Mouse (Mus musculus) retina, postnatal 1 day (tissue): Measurements from ENCODE around the gene Pafah1b1.

Experiments
- DNase-seq: peaks from one replicate; pipeline ENCODE4 v3.0.0-alpha.2; 2012

Gene Pafah1b1

DNA sequence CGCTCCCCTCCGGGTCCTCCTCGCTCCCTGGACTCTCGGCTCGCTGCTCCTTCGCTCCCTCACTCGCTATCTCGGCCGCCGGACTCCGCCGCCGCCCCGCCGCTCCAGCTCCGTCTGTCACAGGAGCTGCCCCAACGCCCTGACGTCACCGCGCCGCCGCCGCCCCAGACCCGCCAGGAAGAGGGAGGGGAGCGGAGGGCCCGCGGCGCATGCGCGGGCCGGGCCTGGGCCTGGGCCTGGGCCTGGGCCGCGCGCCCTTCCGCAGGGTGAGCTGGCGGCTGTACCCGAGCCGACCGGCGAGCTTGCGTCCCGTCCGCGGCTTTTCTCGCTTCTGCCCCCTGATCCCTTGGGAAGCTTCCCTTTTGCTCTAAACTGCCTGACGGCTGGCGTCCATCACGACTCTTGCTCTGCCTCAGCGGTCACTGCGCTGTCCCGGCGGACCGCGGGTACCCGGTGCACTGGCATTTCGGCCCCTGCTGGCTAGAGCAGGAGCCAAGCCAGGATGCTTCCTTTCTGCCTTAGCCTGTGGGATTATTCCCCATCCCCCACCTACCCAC lies at the start of gene Pafah1b1:
Gene Pafah1b1 (minus strand): TSS at position 436 of the 557 bp plus-strand sequence.
- peak; percentile 97 for DNase-seq

DNA sequence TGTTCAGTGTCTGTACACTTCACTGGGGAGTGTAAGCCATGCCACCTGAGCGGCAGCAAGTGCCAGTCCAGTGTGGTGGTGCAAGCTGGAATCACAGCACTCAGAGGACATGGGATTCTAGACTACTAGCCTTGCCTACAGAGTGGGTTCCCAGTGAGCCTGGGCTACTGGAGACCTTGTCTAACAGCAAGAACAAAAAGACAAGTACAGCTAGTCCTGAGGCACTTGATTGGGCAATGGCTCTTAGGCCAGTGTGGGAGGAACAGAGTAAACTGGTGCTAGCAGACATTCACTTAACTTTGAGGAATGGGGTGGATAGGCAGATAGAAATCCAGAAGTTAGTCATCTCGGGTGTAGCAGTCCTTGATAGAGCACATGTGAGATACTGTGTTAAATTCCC lies 47.9 kb upstream of the Pafah1b1 start:
- no peak for DNase-seq

DNA sequence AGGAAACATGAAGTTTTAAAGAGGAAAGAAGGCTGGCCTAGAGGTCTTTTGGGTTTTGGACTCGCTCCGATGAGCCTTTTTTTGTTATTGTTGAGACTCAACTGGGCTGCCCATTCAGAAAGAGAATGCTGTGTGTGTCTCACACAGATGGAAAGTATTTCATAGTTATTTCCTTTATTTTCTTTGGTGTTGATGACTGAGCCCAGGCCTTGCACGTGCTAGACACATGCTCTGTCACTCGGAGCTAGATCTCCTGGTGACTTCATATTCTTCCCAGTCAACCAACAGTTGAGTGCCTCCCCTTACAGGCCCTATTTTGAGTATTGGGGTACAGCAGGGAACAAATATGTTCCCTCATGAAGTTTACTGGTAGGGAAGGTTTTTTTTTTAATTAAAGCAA lies 47.2 kb upstream of the Pafah1b1 start:
- no peak for DNase-seq

DNA sequence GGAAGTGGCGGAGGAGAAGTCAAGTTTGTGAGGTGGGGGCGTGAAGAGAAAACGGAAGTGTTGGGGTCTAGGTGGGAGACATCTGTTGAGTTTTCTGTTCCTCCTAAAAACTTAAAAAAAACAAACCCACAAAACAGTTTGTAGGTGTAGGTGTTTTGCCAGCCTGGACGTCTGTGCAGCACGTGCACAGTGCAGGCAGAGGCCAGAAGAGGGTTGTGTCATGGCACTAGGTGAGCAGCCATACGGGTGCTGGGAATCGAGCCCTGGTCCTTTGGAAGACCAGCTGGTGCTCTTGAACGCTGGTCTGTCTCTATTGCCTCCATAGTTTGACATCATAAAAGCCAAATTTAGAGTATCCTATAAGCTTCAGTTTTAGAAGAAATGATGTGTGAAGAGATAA lies 46.8 kb upstream of the Pafah1b1 start:
- no peak for DNase-seq

- DNase-seq = peak; percentile 99
Observed at GRCm38 (mm10) chr11:74770595-74771207, 46.2 kb upstream of the Pafah1b1 start, which contains the start of gene Mettl16. TSS of gene Mettl16 (plus strand) at chr11:74770830.

DNA sequence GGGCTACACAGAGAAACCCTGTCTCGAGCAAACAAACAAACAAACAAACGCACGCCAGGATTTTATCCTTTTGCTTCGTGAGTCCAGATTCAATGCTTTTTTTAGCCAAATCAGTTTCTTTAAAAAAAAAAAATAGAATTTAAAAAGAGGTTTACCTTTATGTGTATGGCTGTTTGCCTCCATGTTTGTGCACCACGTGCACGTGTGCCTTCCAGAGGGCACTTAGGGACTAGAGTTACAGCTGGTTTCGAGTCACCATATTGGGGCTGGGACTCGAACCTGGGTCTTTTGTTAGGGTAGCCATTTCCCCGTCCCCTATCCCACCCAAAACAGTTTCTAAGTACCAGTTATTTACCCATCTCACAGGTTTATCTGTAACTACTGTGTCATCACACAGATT lies 45.6 kb upstream of the Pafah1b1 start:
- DNase-seq = no peak

- DNase-seq = peak; percentile 43
Observed at GRCm38 (mm10) chr11:74768045-74768444, 43.6 kb upstream of the Pafah1b1 start.

DNA sequence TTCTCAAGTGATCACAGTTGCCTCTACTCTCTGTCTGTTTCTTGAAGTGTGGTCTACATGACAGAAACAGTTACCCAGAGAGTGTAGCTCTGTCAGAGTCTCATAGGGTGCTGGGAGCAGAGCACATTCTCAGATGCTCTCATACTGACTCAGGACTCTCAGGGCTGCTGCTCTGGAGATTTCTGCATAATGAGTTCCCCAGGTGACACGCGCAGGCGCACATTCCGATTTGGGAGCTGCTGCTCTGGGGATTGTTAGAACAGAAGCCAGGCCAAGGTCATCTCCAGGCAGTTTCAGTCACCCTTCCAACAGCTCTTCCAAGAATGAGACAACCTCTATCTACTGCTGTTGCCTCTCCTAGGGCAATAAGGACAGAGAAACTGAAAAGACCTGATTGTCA lies 43.0 kb upstream of the Pafah1b1 start:
- DNase-seq = no peak

DNA sequence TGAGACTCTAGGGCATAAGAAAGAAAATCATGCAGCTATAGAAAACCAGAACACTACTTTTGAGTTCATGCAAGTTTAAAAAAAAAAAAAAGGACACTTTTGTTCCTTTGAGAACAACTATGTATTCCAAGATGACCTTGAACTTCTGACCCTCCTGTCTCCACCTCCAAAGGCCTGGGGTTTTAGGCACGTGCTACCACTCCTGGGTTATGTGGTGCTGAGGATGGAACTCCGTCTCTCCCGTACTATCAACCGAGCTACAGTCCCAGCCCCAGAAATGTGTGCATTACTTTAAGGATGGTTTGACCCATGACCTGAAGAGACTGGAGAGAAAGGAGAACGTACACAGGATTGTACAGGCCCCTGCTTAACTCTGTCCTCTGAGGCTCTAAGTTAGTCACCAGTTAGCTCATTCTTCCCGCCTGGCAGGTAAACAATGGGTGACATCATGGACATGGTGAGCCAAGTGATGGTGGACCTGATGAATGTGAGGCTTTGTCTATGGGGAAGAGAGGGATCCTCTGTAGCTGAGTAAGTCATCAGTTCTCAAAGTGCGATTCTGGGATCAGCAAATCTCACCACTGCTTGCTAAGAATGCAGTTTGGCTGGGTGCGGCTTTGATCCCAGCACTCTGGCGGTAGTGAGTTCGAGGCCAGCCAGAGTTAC lies 39.6 kb upstream of the Pafah1b1 start:
- DNase-seq = no peak

GRCm38 (mm10) chr11:74761011-74761705 lies 36.7 kb upstream of the Pafah1b1 start:
- no peak for DNase-seq

GRCm38 (mm10) chr11:74756631-74757030 lies 32.2 kb upstream of the Pafah1b1 start:
- no peak for DNase-seq

DNA sequence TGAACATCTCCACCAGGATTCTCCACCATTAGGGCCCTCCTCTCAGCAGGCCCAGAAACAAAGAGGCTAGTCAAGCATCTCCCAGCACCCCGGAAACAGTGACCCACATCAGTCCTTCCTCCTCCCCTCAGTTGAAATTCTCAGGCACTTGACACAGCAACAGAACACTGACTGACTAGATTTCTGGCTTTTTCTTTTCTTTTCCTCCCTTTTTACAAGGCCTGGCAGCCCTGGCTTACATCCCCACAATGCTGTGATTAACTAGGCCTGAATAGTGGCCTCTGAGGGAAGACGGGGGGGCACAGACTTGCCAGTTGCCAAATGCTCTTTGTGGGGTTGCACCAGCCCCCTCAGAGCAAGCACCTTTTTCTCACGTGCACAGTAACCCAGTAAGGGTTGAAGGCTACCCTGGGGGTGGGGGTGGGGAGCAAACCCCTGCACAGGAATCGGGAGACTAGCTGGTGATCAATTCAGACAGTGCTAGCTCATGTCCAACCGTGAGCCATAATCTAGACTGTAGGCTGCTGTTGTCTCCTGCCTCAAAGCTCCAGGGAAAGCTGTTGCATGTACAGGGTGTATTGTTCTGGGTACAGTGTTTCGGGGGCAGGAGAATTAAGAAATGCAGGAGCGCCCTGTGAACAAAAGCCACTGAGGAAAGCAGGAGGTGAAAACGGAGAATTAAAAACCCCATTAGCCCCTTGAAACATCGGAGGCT lies 27.0 kb upstream of the Pafah1b1 start:
- DNase-seq = peak; percentile 17

DNA sequence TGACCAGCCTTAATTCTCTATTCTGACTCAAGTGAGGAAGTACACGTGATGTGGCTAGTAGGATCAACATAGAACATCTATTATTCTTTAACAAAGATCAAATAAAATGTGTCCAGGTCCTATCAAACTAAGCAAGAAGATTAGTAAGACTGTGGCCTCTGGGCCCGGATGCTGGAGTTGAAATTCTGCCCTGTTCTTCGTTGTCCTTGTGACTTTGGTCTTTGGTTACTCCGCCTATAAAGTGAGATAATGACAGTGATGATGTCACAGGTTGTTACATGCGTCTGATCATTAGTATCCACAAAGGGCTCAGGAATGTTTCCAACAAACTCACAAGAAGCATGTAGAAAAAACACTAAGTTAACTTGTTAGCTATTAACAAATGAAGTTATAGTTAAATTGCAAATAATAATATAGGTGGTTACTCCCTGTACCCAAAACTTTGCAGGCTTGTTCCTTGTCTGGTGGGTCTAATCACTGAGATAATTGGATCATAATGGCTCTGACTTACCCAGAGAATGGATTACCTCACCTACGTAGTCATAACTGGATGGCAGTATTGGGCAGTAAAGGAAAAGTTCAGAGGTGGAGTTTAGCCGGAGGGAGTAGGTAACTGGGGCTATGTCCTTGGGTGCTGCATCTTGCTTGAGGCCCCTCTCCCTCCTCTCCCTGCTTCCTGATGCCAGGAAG lies 26.3 kb upstream of the Pafah1b1 start:
- peak; percentile 5 for DNase-seq

DNA sequence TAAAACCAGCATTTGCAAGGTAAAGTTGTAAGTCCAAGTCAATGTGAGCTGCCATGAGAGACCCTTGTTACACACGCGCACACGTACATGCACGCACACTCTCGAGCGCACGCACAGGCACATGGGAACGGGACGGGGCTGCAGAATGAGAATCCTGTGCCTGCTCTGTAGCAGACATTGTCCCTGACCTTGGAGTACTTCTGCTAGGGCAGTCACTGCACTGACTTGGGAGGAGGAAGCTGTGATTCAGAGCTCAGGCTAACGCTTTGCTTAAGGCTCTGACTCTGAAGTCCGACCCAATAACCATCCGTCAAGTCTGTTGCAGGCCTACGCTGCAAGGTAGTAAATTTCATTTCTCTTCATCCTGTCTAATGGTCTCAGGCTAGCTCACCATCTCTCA lies 24.8 kb upstream of the Pafah1b1 start:
- no peak for DNase-seq

GRCm38 (mm10) chr11:74748022-74748421 lies 23.6 kb upstream of the Pafah1b1 start:
- DNase-seq = no peak

GRCm38 (mm10) chr11:74737861-74738260 lies 13.4 kb upstream of the Pafah1b1 start:
- no peak for DNase-seq

DNA sequence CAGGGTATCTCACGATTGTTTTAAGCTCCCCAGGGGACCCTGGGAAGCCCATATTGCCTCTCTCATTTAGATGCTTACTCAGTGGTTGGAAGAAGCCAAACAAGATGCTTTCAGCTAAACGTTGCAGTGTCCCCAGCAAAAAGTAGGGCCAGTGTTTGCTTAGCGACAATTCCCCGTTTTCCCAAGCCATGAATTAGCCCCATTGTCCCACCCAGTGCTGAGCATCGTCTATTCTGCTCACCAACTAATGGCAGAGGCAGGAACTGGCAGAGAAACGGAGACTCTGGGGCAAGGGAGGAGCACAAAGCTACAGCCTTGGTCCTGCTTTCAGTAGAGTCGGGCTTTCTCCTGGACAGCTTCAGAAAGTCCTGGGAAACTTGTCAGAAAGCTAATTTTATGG lies 10.4 kb upstream of the Pafah1b1 start:
- DNase-seq = peak; percentile 12

DNA sequence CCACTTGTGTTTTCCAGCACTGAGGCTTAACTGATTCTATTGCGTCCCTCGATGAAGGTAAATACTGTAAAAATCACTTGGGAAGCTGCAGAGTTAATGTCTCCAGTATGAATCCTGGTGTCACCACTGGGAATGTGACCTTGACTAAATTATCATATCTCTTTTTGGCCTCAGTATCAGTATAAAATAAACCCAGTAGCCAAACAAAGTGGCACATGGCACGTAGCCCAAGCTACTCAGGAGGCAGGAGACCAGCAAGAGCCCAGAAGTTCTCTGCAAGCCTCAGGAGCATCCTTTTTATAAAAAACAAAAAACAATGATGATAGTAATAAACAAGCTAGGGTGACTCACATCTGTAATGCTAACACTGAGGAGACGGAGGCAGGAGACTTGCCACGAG lies 711 bp upstream of the Pafah1b1 start:
- no peak for DNase-seq

DNA sequence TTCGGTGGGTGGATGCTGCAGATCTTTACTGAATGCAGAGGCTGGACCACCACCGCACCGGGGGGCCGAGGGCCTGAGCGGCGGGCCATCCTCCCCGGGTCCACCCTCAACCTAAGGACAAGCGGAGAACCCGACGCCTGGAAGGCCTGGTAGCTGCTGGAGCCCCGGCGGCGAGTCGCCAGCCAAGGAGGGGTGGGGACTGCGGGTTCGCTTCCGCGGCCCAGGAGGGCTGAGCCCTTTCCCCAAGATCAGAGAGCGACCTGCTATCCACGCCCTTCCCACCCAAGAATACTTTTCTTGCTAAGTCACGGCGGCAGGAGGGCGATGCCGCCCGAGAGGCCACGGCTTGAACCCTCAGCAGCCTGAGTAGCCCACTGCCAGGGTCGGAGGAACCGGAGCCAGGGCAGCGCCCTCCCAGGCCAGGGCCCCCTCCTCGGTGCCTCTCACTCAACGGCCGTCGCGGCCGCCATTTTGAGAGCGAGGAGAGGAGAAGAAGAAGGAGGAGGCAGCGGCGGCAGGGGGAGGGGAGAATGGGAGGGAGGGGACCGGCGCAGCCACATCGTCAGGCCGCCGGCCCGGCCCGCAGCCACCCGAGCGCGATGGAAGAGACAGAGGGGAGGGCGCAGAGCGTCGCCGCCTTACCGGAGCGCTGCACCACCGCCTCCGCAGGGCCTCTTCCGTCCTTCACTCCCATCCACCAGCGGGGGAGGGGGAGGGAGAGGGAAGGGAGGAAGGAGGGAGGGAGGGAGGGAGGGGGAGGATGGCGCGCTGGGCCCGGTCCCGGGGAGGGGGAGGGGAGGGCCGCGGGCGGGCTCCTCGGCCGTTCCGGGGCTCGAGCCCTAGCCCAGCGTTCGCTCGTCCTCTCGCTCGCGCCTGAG lies 874 bp downstream of the Pafah1b1 start:
- peak; percentile 94 for DNase-seq

- no peak for DNase-seq
Observed at GRCm38 (mm10) chr11:74721971-74722370, 2.5 kb downstream of the Pafah1b1 start.

DNA sequence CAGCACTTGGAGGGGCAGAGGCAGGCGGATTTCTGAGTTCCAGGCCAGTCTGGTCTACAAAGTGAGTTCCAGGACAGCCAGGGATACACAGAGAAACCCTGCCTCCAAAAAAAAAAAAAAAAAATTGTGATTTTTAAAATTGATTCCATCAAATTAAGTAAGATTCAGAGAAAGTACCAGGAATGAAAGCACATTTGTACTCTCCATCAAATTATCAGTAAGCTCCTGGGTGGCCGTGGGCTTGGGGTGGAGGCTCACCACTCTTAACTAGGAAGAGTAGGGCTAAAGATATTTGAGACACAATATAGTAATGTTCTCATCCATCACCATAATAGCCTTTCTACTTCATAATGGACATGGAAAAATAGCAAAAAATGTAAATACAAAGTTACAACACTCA lies 3.3 kb downstream of the Pafah1b1 start:
- DNase-seq = no peak

DNA sequence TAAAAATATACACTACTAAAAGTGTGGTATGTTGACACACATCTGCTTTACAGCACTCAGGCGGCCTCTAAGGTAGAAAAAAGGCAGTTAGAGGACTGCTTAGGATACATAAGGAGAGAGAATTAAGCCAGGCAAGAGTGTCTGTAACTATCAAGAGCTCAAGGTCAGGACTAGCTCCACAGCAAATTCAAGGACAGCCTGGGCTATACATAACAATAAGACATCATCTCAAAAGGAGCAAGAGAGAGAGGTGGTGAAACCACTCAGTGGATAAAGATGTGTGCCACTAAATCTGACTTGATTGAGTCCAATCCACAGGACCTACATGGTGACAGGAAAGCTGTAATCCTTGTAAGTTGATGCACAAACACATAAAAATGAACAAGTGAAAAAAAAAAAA lies 3.8 kb downstream of the Pafah1b1 start:
- no peak for DNase-seq
